Mouse (Mus musculus) small intestine, adult 2 months (tissue): ENCODE measurements around the gene Hs2st1. TPM values are rescaled to one million over a fixed set of nuclear protein-coding genes. Genes with fewer than 3 reads are reported as not detected.

Experiments
- H3K27ac ChIP-seq: fragments of 200-500 bp; 2 replicates; pipeline ENCODE4 v1.5.1; 2012; ENCODE audit warnings: low read depth, low read length, control low read depth, inconsistent platforms; ENCODE audit not compliant: insufficient read depth
- H3K27me3 ChIP-seq: fragments of 200-500 bp; 2 replicates; pipeline ENCODE4 v1.6.1; 2012; ENCODE audit warnings: mild to moderate bottlenecking, moderate library complexity, low read length, inconsistent platforms; ENCODE audit not compliant: control insufficient read depth, insufficient read depth
- H3K36me3 ChIP-seq: fragments of 200-500 bp; 2 replicates; pipeline ENCODE4 v1.6.1; 2012; ENCODE audit warnings: mild to moderate bottlenecking, low read length, control low read depth, inconsistent platforms; ENCODE audit not compliant: control insufficient read depth, insufficient read depth
- H3K4me1 ChIP-seq: fragments of 200-500 bp; 2 replicates; pipeline ENCODE4 v1.6.1; 2012; ENCODE audit warnings: low read length, inconsistent platforms, mixed read lengths; ENCODE audit not compliant: control insufficient read depth, insufficient read depth, insufficient read length
- H3K4me3 ChIP-seq: fragments of 200-500 bp; 2 replicates; pipeline ENCODE4 v1.5.1; 2012; ENCODE audit warnings: low read depth, mild to moderate bottlenecking, control low read depth, inconsistent platforms, low read length, moderate library complexity
- CTCF ChIP-seq: fragments of 200-500 bp; IDR thresholded peaks from 2 replicates; pipeline ENCODE4 v1.5.1; 2012; ENCODE audit warnings: low read depth, mild to moderate bottlenecking, control low read depth, inconsistent platforms, low read length, moderate library complexity, mixed read lengths; ENCODE audit not compliant: insufficient replicate concordance, insufficient read length; ENCODE audit errors: extremely low read depth
- POLR2A ChIP-seq: fragments of 200-500 bp; IDR thresholded peaks from 2 replicates; pipeline ENCODE4 v1.6.1; 2012; ENCODE audit warnings: low read depth, mild to moderate bottlenecking, control low read depth, inconsistent platforms, low read length, moderate library complexity
- WGBS: fragments of 180-500 bp; shearing (Covaris S2); methylation state at CpG from one replicate; pipeline ENCODE4 v1.1.7; 2018; 5-methylcytosine and 5-hydroxymethylcytosine counted together
- polyA plus RNA-seq: library from polyadenylated mRNA; depleted of rRNA; stranded (reverse); fragments of >200 nt; gene quantifications from 2 replicates; pipeline ENCODE4 v1.2.3, GENCODE M21; 2012

The Hs2st1 gene
- polyA plus RNA-seq, 1 experiment: 2.3 TPM

DNA sequence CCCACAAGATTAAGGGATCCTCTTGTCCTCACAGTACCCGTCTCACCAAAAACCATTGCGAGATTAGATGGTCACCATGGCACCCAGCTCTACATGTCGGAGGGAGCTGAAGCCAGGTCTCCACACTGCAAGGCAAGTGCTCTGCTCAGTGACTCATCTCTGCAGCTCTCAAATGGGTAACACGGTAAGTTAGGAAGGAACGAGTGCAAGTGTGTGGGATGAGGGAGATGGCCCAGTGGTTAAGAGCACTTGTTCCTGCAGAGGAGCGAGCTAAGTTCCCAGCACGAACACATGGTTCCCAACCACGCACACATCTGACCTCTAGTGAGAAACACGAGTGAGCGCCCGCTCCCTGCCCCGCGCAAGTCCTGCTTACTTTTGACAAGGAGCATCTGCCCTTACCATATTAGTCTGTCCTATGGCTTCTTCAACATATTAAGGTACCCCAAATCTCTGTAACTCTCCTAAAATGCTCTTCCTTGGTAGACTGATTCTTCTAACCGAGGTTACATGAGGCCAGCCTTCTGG, 132.0 kb downstream of the Hs2st1 start:
- Histone ChIP-seq H3K36me3 (peaks cover 5% of the 10 kb centered on the region; the same call in 1 of the 2 replicates), H3K27me3 (no peaks in the 10 kb centered on the region), H3K4me1 (no peaks in the 10 kb centered on the region), H3K4me3 (no peak overlapping the region), H3K27ac (no peak overlapping the region)
- 93% methylated on average over 14 of the region's 14 CpGs for WGBS
- no peak for TF ChIP-seq POLR2A
- TF ChIP-seq CTCF: no peak

DNA sequence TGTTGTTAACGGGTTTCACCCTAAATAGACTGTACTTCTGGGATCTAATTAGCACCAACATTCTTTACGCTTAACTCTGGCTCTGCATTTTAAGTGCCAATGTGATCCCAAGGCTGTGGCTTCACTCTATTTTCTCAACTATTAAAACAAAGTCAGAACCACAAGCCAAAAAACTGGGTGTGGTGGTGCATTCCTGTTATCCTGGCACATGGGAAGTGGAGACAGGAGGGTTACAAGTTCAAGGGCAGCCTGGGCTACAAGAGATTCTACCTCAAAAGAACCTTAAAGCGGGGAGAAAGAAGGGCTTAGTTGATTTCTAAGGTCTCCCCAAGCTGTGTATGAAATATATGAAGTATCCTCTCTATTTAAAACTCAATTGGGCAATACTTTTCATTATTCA, 133.9 kb downstream of the Hs2st1 start:
- Histone ChIP-seq H3K27me3 (no peaks in the 10 kb centered on the region), H3K4me3 (no peak overlapping the region), H3K36me3 (peaks cover 5% of the 10 kb centered on the region; the same call in 1 of the 2 replicates), H3K4me1 (no peaks in the 10 kb centered on the region), H3K27ac (no peak overlapping the region)
- TF ChIP-seq POLR2A (no peak), CTCF (no peak)
- 80% methylated on average over 3 of the region's 3 CpGs for WGBS

DNA sequence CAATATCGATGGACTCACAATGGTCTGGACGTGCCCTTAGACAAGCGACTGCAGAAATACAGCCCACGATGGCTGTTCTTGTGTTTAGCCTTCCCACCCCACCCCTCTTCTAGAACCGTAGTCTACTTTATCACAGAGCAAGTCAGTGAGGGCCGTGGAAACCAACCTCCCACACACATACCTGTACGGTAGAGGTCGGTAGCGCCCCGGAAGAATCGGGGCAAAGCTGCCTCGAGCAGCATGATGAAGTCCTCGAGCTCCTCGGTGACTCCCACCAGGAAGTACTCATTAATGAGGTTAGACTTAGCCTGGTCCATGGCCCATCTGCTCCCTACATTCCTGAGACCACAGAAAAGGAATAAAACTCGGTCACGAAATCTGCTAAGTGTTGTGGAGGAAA, 134.7 kb downstream of the Hs2st1 start:
- no peaks in the 10 kb centered on the region for H3K4me1 ChIP-seq
- no peak for TF ChIP-seq CTCF
- TF ChIP-seq POLR2A: no peak
- WGBS: 89% methylated on average over 16 of the region's 16 CpGs

DNA sequence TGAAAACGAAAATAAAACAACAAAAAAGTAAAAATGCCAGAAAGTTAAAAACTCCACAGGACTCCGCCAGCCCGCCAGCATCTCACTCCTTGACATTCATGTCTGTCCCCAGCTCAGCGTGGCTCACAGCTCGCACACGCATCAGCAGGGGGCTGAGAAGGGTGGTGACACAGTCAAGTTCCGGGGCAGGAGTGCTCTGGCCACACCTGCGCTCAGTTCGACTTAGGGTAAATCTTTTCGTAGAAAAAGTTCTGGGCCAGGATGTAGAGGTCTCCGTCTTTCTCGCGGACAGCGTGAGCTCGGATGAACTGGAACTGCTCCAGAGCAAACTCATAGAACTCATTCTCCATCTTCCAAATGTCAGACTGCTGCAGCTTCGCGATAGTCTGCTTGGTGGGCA, 135.7 kb downstream of the Hs2st1 start:
- H3K36me3 ChIP-seq: peaks cover 5% of the 10 kb centered on the region; the same call in 1 of the 2 replicates
- no peak overlapping the region for H3K4me3 ChIP-seq
- H3K27me3 ChIP-seq: no peaks in the 10 kb centered on the region
- TF ChIP-seq POLR2A: no peak
- no peaks in the 10 kb centered on the region for H3K4me1 ChIP-seq
- no peak overlapping the region for H3K27ac ChIP-seq
- WGBS: 94% methylated on average over 17 of the region's 17 CpGs

More for the DNA sequence above, 134.7 kb downstream of the Hs2st1 start:
- Histone ChIP-seq H3K27me3 (no peaks in the 10 kb centered on the region), H3K27ac (no peak overlapping the region), H3K36me3 (peaks cover 5% of the 10 kb centered on the region; the same call in 1 of the 2 replicates), H3K4me3 (no peak overlapping the region)

DNA sequence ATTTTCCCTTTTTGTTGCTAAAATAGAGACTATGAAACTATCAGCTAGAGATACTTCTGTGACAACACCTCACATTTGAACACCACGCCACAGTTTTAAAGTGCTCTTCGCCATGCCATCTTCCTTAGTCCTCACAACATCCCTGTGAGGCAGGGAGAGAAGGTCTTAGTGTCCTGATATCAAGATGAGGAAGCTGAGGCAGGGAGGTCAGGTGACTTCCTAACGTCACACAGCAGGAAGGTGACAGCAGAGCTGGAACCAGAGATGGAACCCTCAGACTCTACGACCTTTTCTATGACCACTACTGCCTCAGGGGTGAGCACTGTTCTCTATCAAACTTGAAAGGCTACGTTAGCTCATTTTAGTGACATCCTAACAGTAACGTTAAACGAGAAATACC, 136.9 kb downstream of the Hs2st1 start:
- 88% methylated on average over 7 of the region's 7 CpGs for WGBS
- Histone ChIP-seq H3K36me3 (peaks cover 5% of the 10 kb centered on the region; the same call in 1 of the 2 replicates), H3K27ac (no peak overlapping the region), H3K4me1 (no peaks in the 10 kb centered on the region), H3K4me3 (no peak overlapping the region), H3K27me3 (no peaks in the 10 kb centered on the region)
- TF ChIP-seq CTCF: no peak
- no peak for TF ChIP-seq POLR2A

DNA sequence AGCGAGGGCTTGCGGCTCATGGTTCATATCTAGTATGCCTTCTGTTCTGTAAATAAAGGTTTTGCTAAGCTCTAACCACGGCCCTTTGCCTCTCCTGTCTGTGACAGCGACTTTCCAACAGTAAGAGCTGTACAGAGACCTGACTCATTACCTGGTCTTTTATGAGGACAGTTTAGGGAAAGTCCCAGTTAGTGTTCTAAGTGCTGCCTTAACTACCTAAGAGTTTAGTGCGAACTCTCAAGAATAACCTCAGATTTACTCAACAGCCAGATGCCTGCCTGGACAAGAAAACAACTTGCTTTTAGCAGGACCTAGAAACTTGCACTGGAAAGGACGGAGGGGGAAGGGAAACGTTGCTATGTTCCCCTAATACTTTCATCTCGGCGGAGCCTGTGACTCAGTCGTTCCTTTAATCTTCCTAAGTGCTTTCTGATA, 137.8 kb downstream of the Hs2st1 start:
- 77% methylated on average over 10 of the region's 10 CpGs for WGBS
- Histone ChIP-seq H3K4me3 (no peak overlapping the region), H3K4me1 (no peaks in the 10 kb centered on the region), H3K27me3 (no peaks in the 10 kb centered on the region), H3K36me3 (peaks cover 5% of the 10 kb centered on the region; the same call in 1 of the 2 replicates), H3K27ac (no peak overlapping the region)
- TF ChIP-seq POLR2A: no peak
- TF ChIP-seq CTCF: no peak

DNA sequence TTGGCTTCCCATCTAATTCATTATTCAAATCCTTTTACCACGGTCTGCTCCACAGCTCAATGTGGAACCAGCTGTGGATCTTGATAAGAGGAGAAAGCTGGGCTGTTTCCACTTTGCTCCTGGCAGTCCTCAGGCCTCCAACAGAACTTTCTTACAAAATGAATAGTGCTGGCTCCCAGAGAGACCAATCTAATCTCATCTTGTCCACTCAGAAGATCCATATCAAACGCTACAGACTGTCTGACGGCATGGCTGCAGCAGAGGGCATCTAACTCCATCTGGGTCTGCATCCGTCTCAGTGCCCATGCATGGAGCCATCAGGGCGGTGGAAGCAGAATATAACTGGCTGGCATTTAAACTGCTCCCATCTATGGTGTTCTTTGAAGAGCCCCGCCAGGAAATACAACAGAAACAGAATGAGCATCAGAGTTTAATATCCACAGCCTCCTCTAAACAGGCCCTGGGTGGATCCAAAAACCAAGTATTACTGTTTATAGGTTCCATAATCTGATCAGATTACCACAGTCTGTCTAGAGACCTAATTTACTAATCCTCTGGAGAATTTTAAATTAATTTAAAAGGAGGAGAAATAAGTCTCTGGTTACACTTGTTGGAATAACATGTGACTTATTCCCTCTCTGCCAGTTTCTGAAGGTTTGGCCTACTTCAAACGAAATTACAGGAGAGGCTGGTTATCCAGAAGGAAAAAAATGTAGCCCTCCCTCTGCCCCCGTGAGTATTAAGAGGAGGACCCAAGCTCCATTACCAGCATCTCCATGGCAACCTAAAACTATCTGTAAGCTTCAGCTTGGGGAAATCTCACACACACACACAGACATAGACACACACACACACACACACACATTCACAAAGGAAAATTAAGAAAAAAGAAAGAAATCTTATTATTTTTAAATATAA, 141.2 kb downstream of the Hs2st1 start:
- no peak overlapping the region for H3K27ac ChIP-seq
- H3K4me3 ChIP-seq: no peak overlapping the region
- H3K36me3 ChIP-seq: no peaks in the 10 kb centered on the region
- no peaks in the 10 kb centered on the region for H3K27me3 ChIP-seq
- WGBS: 78% methylated on average over 8 of the region's 8 CpGs
- TF ChIP-seq POLR2A: no peak
- TF ChIP-seq CTCF: no peak
- no peaks in the 10 kb centered on the region for H3K4me1 ChIP-seq
